Mouse (Mus musculus): ENCODE data around the gene Rnf123.

GRCm38 (mm10) chr9:108111593-108112121 lies 28.5 kb upstream of the Rnf123 start:
- TF ChIP-seq CTCF (IDR thresholded peaks at IDR 0.05; ENCODE audit: control insufficient read depth, insufficient read depth, insufficient replicate concordance, low read depth, low read length) (no peak), POLR2A (IDR thresholded peaks at IDR 0.05; ENCODE audit: control insufficient read depth, low read depth, low read length) (no peak)
